Mouse (Mus musculus): ENCODE results near the gene Cep63. TPM values are rescaled to one million over a fixed set of nuclear protein-coding genes. Genes with fewer than 3 reads are reported as not detected.

Cep63 gene
- total RNA-seq, 2 experiments from 2014 or later = 34.8 to 46.1 TPM

Other genes with a start within 250 kb of the Cep63 start
- under 1 TPM; 0.27 to 0.35 TPM for gene Ky, start 120.8 kb downstream of the Cep63 start, total RNA-seq (2021)
- 100 to 1,000 TPM; 367 to 377 TPM for gene Anapc13, start 238 bp downstream of the Cep63 start, total RNA-seq (2021)
- gene Amotl2, start 90.1 kb upstream of the Cep63 start, total RNA-seq (2021) = 100 to 1,000 TPM in 1 of 2 experiments, 10 to 100 TPM in 1; 73.0 to 202 TPM
- 10 to 100 TPM; 58.3 to 64.6 TPM for gene Ryk, start 208.4 kb upstream of the Cep63 start, total RNA-seq (2021)

Measured in adrenal gland, adult 18-20 months (tissue).